Mouse (Mus musculus): ENCODE measurements at regions not wholly inside any gene's neighbourhood (a gene's known extent, or its start where the extent isn't known, plus 50 kb on each side); places are given as distances from the start of the nearest gene placed in this dataset.

DNA sequence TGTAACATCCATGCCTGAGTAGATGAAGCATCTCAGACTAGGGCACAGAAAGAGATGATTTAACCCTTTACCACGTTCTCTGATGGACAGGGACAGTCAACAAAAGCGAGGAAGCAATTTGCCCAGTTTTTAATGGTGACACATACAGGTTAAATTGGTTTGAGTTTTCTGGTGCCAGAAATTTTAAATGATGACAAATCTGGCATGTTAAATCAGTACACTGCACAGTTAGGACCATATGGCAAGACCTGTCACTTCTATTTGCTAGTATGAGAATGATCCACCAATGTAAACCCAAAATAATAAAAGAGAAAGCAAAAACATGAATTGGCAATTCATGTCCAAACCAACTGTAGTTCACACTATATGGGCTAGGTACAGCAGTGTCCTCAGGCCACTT is 268.3 kb downstream of the Rdh14 start:
- TF ChIP-seq POLR2A (IDR thresholded peaks at IDR 0.05; ENCODE audit: low read depth, low read length) (no peak), CTCF (IDR thresholded peaks at IDR 0.05; ENCODE audit: extremely low read depth, insufficient read length, insufficient replicate concordance, low read depth, low read length) (no peak)

Data from small intestine, adult 2 months (tissue).